Mouse (Mus musculus) C2C12 (cell line): ENCODE results near the gene Sox6. TPM values are rescaled to one million over a fixed set of nuclear protein-coding genes. Genes with fewer than 3 reads are reported as not detected.

Experiments used
- H3K27me3 ChIP-seq: one replicate; pipeline ENCODE4 v1.6.1; 2011; ENCODE audit not compliant: control insufficient read depth, insufficient read depth, insufficient read length
- H3K36me3 ChIP-seq: one replicate; pipeline ENCODE4 v1.6.1; 2011; ENCODE audit not compliant: control insufficient read depth, insufficient read depth
- H3K4me3 ChIP-seq: one replicate; pipeline ENCODE4 v1.5.1; 2011; ENCODE audit warnings: mild to moderate bottlenecking, control low read depth; ENCODE audit not compliant: poor library complexity, insufficient read depth, severe bottlenecking
- H3K79me2 ChIP-seq: one replicate; pipeline ENCODE4 v1.6.1; 2011; ENCODE audit not compliant: control insufficient read depth, insufficient read depth
- H3K79me3 ChIP-seq: one replicate; pipeline ENCODE4 v1.6.1; 2011; ENCODE audit warnings: low read depth, control low read depth
- H3ac ChIP-seq: one replicate; pipeline ENCODE3; 2011; ENCODE audit warnings: low read depth; ENCODE audit not compliant: control insufficient read depth, insufficient read length
- CEBPB ChIP-seq: IDR thresholded peaks from one replicate; pipeline ENCODE4 v1.6.1; 2011; ENCODE audit warnings: low read depth, mild to moderate bottlenecking, control low read depth, moderate library complexity
- CTCF ChIP-seq: IDR thresholded peaks from one replicate; pipeline ENCODE4 v1.5.1; 2011; ENCODE audit not compliant: control insufficient read depth, insufficient read depth, insufficient read length
- FOSL1 ChIP-seq: IDR thresholded peaks from one replicate; pipeline ENCODE4 v1.8.0; 2011; ENCODE audit warnings: mild to moderate bottlenecking, low read length; ENCODE audit not compliant: poor library complexity, insufficient read depth, severe bottlenecking
- MAX ChIP-seq: IDR thresholded peaks from one replicate; pipeline ENCODE4 v1.6.1; 2011; ENCODE audit warnings: mild to moderate bottlenecking, control low read depth
- MYOD1 ChIP-seq: IDR thresholded peaks from one replicate; pipeline ENCODE4 v1.6.1; 2011; ENCODE audit warnings: low read depth; ENCODE audit not compliant: control insufficient read depth, insufficient read length
- MYOG ChIP-seq: IDR thresholded peaks from one replicate; pipeline ENCODE4 v1.6.1; 2011; ENCODE audit not compliant: control insufficient read depth, insufficient read length; ENCODE audit errors: extremely low read depth
- USF1 ChIP-seq: IDR thresholded peaks from one replicate; pipeline ENCODE4 v1.6.1; 2011; ENCODE audit warnings: low read depth, mild to moderate bottlenecking, control low read depth, moderate library complexity
- polyA plus RNA-seq: library from polyadenylated mRNA; unstranded; fragments of >200 nt; fragmentation: generic; extraction: Trizol; gene quantifications from one replicate; pipeline ENCODE4 v1.2.1, GENCODE M21; 2012; ENCODE audit warnings: missing spikeins

Gene Sox6
- polyA plus RNA-seq, 1 experiment: 0.08 TPM

DNA sequence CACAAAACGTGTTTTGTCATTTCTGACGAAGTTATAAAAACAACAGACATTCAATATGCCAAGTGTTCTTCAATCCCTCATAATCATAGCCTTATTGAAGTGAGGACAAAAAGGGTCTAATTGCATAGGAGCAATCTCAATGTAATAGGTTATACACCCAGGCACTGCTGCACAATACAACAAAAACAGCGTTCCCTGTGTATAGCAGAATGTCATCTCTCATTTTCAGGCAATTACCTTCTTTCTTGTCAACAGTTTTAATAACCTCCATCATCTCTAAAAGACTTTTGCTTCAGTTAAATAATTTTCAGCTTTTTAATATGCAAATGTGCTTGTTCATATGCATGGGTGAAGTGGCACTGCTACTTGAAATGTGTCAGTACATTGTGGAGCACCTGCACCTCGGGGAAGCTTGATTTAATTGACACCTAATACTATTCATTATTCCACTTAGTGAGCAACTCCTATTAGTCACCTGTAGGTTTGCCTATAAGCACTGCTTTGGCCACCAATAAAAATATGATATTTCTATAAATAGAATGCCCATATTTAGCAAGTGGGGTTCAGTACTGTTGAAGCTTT lies 292.8 kb downstream of the Sox6 start:
- H3K4me3 ChIP-seq: no peak overlapping the region

DNA sequence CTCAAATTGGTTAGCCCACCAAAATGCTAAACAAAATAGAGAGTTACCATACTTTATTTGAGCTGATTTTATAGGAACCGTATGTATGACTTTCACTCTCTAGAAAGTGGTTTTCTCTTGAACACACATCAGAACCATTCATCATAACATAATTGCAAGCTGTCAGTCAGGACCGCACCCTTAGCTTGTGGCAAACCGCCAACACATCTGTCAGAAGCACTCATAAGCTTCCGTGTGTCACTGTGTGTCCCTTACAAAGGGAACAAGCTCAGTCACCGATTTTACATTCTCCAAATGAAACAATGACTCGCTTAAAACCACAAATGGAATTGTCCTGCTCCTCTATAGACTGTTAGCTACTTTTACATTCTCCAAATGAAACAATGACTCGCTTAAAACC lies 304.5 kb downstream of the Sox6 start:
- H3K79me2 ChIP-seq: no peaks in the 10 kb centered on the region
- no peaks in the 10 kb centered on the region for H3K27me3 ChIP-seq

More for the DNA sequence above, 292.8 kb downstream of the Sox6 start:
- no peak overlapping the region for H3ac ChIP-seq
- no peaks in the 10 kb centered on the region for H3K36me3 ChIP-seq
- H3K79me3 ChIP-seq: no peaks in the 10 kb centered on the region
- H3K79me2 ChIP-seq: no peaks in the 10 kb centered on the region
- TF ChIP-seq MYOG (no peak), MYOD1 (no peak), FOSL1 (no peak), MAX (no peak), CEBPB (no peak), USF1 (no peak), CTCF (no peak)
- H3K27me3 ChIP-seq: no peaks in the 10 kb centered on the region

GRCm38 (mm10) chr7:115732824-115733223 lies 305.8 kb downstream of the Sox6 start:
- Histone ChIP-seq H3K79me2 (no peaks in the 10 kb centered on the region), H3K27me3 (no peaks in the 10 kb centered on the region), H3K36me3 (no peaks in the 10 kb centered on the region), H3ac (no peak overlapping the region), H3K79me3 (no peaks in the 10 kb centered on the region), H3K4me3 (no peak overlapping the region)
- TF ChIP-seq MAX (no peak), CEBPB (peak; percentile 19)

More for the DNA sequence above, 304.5 kb downstream of the Sox6 start:
- Histone ChIP-seq H3K4me3 (no peak overlapping the region), H3ac (no peak overlapping the region), H3K36me3 (no peaks in the 10 kb centered on the region), H3K79me3 (no peaks in the 10 kb centered on the region)
- TF ChIP-seq FOSL1 (no peak), CEBPB (no peak), MYOD1 (peak; percentile 46), CTCF (no peak), MAX (no peak)

- Histone ChIP-seq H3K79me2 (no peaks in the 10 kb centered on the region), H3K4me3 (no peak overlapping the region), H3K27me3 (no peaks in the 10 kb centered on the region), H3K36me3 (no peaks in the 10 kb centered on the region), H3K79me3 (no peaks in the 10 kb centered on the region), H3ac (no peak overlapping the region)
- TF ChIP-seq CTCF (no peak), CEBPB (no peak), USF1 (no peak), MAX (no peak), FOSL1 (no peak), MYOD1 (no peak), MYOG (no peak)
These were observed 311.8 kb downstream of the Sox6 start for GRCm38 (mm10) chr7:115726776-115727175.

DNA sequence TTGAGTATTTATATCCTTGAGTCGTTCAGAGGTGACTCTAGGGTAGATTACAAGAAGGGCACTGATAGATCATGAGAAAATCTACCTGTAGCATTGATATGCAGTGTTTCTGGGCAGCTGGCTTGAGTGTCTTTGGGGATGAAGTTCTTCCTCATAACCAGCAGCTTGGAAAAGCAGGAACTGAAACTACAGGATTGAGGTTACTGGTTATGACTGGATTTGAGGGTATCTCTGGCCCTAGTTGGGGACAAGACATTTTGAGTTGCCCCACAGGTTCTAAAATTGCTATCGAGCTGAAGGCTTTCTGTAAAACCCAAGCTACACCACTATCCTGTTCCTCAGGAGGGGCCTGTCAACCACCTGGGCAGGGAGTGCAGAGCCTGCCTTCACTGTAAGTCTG lies 314.2 kb downstream of the Sox6 start:
- no peaks in the 10 kb centered on the region for H3K27me3 ChIP-seq
- TF ChIP-seq MYOG: no peak
- no peak for TF ChIP-seq CTCF
- no peak for TF ChIP-seq FOSL1
- no peak for TF ChIP-seq MAX
- TF ChIP-seq CEBPB: no peak
- no peak for TF ChIP-seq MYOD1
- no peak for TF ChIP-seq USF1
- no peak overlapping the region for H3K4me3 ChIP-seq
- H3ac ChIP-seq: no peak overlapping the region
- no peaks in the 10 kb centered on the region for H3K79me2 ChIP-seq
- no peaks in the 10 kb centered on the region for H3K79me3 ChIP-seq
- no peaks in the 10 kb centered on the region for H3K36me3 ChIP-seq

- H3K4me3 ChIP-seq: no peak overlapping the region
- H3K79me2 ChIP-seq: no peaks in the 10 kb centered on the region
- no peaks in the 10 kb centered on the region for H3K79me3 ChIP-seq
- H3ac ChIP-seq: no peak overlapping the region
- no peaks in the 10 kb centered on the region for H3K36me3 ChIP-seq
- H3K27me3 ChIP-seq: no peaks in the 10 kb centered on the region
- TF ChIP-seq CTCF (no peak), MYOG (no peak), MAX (no peak), MYOD1 (no peak), CEBPB (no peak), FOSL1 (no peak), USF1 (no peak)
These were observed 316.7 kb downstream of the Sox6 start for GRCm38 (mm10) chr7:115721624-115722540.
